Mouse (Mus musculus): ENCODE measurements around the gene Smad9. TPM values are rescaled to one million over a fixed set of nuclear protein-coding genes. Genes with fewer than 3 reads are reported as not detected.

The Smad9 gene
- polyA plus RNA-seq, 1 experiment from 2014 or later, result 1.7 TPM

DNA sequence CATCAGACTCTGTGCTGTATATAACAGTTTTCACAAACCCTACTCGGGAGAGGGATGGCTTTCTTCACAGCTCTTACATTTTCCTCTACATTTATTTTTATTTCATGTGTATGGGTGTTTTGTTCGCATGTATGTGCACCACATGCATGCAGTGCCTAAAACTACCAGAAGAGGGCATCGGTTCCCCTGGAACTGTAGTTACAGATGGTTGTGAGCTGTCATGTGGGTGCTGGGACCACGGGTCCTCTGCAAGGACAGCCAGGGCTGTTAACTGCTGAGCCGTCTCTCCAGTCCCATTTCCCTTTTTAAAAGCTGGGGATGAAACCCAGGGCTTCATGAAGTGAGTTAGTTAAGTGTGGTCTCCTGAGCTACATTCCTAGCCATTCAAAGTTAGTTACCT lies 40.0 kb downstream of the Smad9 start:
- Histone ChIP-seq H3K27me3 (replicated peaks; ENCODE audit: insufficient read depth, low read length) (no peaks in the 10 kb centered on the region), H3K9me3 (ENCODE audit: low read length) (no peaks in the 10 kb centered on the region), H3K36me3 (ENCODE audit: insufficient read depth, low read length) (no peaks in the 10 kb centered on the region), H3K4me2 (replicated peaks; ENCODE audit: low read depth, low read length) (no peak overlapping the region), H3K9ac (replicated peaks; ENCODE audit: low read depth) (no peak overlapping the region), H3K4me1 (ENCODE audit: insufficient read depth, low read depth, low read length) (no peaks in the 10 kb centered on the region), H3K4me3 (ENCODE audit: low read depth, low read length) (no peak overlapping the region), H3K27ac (ENCODE audit: low read length) (no peak overlapping the region)
- TF ChIP-seq EP300 (IDR thresholded peaks at IDR 0.05) (no peak), CTCF (IDR thresholded peaks at IDR 0.05) (peak; percentile 36)
- 89% methylated on average over 5 of the region's 5 CpGs for WGBS
- ATAC-seq (no peak), DNase-seq (ENCODE audit: low spot score) (no peak)

DNA sequence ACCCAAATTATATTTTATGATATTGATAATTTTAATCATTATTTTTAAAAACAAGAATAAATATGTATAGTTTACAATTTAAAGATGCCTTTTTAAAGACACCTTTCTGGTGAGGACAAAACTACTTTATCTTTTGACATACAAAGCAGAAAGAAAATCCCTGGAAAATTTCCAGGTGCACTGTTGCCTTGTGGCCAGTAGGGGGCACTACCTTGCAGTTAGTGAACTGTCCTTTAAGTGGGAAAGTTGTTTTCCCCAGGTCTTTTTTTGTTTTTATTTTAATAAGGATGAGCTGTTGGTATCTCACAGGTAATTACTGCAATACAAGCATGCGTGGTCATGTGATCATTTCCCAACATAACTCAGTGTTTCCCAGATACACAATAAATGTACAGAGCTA lies 40.4 kb downstream of the Smad9 start:
- ATAC-seq (no peak), DNase-seq (ENCODE audit: low spot score) (peak; percentile 30)
- no peak overlapping the region for H3K4me3 ChIP-seq (ENCODE audit: low read depth, low read length)
- no peak overlapping the region for H3K27ac ChIP-seq (ENCODE audit: low read length)
- H3K36me3 ChIP-seq (ENCODE audit: insufficient read depth, low read length), result no peaks in the 10 kb centered on the region
- no peak for TF ChIP-seq EP300 (IDR thresholded peaks at IDR 0.05)
- TF ChIP-seq CTCF (IDR thresholded peaks at IDR 0.05), result peak; percentile 59
- H3K4me1 ChIP-seq (ENCODE audit: insufficient read depth, low read depth, low read length), result no peaks in the 10 kb centered on the region
- H3K4me2 ChIP-seq (replicated peaks; ENCODE audit: low read depth, low read length), result no peak overlapping the region
- no peaks in the 10 kb centered on the region for H3K9me3 ChIP-seq (ENCODE audit: low read length)
- H3K9ac ChIP-seq (replicated peaks; ENCODE audit: low read depth), result no peak overlapping the region
- no peaks in the 10 kb centered on the region for H3K27me3 ChIP-seq (replicated peaks; ENCODE audit: insufficient read depth, low read length)
- 97% methylated on average over 1 of the region's 1 CpGs for WGBS

DNA sequence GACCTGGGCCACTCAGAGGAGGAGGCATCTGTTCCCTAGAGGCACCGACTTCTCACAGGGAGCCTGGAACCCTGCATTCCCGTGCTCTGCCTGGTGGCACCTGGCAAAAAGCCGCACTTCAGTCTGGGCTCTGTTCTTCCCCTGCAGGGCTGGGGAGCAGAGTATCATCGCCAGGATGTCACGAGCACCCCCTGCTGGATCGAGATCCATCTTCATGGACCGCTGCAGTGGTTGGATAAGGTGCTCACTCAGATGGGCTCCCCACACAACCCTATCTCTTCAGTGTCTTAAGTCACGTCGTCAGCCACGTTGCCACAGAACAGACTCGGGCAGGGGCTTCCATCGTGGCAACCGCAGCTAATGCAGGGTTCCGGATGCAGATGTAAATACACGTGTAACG lies 41.8 kb downstream of the Smad9 start:
- H3K4me1 ChIP-seq (ENCODE audit: insufficient read depth, low read depth, low read length), result no peaks in the 10 kb centered on the region
- H3K4me3 ChIP-seq (ENCODE audit: low read depth, low read length), result no peak overlapping the region
- DNase-seq (ENCODE audit: low spot score) (peak; percentile 67), ATAC-seq (peak; percentile 81)
- 36% methylated on average over 16 of the region's 16 CpGs for WGBS
- H3K9ac ChIP-seq (replicated peaks; ENCODE audit: low read depth), result no peak overlapping the region
- no peaks in the 10 kb centered on the region for H3K27me3 ChIP-seq (replicated peaks; ENCODE audit: insufficient read depth, low read length)
- H3K36me3 ChIP-seq (ENCODE audit: insufficient read depth, low read length), result no peaks in the 10 kb centered on the region
- H3K9me3 ChIP-seq (ENCODE audit: low read length), result no peaks in the 10 kb centered on the region
- H3K4me2 ChIP-seq (replicated peaks; ENCODE audit: low read depth, low read length), result no peak overlapping the region
- no peak overlapping the region for H3K27ac ChIP-seq (ENCODE audit: low read length)
- TF ChIP-seq CTCF (IDR thresholded peaks at IDR 0.05), result peak; percentile 81
- no peak for TF ChIP-seq EP300 (IDR thresholded peaks at IDR 0.05)

DNA sequence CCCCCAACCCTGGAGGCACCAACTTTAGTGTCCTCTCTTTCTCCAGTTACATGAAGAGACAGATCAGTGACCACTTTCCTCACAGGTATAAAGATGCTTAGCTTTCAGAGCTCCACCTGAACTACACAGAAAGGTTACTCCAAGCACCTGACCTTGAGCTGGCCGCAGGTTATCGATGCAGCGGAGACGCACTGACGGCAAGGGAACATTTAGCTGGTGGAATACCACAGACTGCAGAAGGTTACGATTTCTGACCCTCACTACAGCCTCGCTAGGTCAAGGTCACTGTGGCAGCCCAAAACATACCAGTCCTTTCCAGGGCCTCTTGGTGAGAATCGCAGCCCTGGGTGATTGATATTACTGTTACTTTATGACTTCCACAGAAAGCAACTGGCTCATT lies 48.3 kb downstream of the Smad9 start:
- WGBS, result 94% methylated on average over 8 of the region's 8 CpGs
- H3K27me3 ChIP-seq (replicated peaks; ENCODE audit: insufficient read depth, low read length), result no peaks in the 10 kb centered on the region
- H3K36me3 ChIP-seq (ENCODE audit: insufficient read depth, low read length), result 0 out of 2 replicates have a peak, but pooled peaks cover 6% of the 10 kb centered on the region
- TF ChIP-seq EP300 (IDR thresholded peaks at IDR 0.05), result no peak
- TF ChIP-seq CTCF (IDR thresholded peaks at IDR 0.05), result no peak
- DNase-seq (ENCODE audit: low spot score) (no peak), ATAC-seq (no peak)
- no peak overlapping the region for H3K4me2 ChIP-seq (replicated peaks; ENCODE audit: low read depth, low read length)
- no peak overlapping the region for H3K27ac ChIP-seq (ENCODE audit: low read length)
- no peak overlapping the region for H3K4me3 ChIP-seq (ENCODE audit: low read depth, low read length)
- H3K9me3 ChIP-seq (ENCODE audit: low read length), result no peaks in the 10 kb centered on the region
- H3K4me1 ChIP-seq (ENCODE audit: insufficient read depth, low read depth, low read length), result 0 out of 2 replicates have a peak, but pooled peaks cover 8% of the 10 kb centered on the region
- no peak overlapping the region for H3K9ac ChIP-seq (replicated peaks; ENCODE audit: low read depth)

DNA sequence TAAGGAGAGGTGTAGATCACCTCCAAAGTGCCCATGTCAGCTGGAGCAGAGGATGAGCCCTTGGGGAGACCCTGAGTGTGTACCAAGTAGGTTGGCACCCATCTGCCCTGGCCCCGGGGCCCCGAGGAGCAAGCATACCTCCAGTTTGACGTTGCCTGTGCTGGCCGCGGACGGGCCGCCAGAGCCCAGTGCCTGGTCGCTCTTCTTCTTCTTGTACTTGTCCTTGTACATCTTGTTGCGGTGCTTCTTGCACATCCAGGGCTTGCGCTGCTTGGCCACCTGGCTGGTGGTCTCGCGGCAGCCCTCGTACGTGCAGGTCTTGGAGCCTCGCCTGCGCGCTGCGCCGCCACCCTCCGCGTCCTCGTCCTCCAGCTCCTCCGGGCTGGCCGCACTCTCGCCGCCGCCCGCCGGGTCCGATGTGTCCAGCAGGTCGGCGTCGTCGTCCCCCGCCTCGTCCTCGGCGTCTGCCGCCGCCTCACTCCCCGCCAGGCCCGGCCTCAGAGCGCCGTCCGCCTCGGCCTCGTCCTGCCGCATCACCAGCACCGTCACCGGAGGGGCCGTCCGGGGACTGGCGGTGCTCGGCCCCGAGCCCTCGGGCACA lies 51.8 kb downstream of the Smad9 start:
- WGBS, result 0% methylated on average over 51 of the region's 56 CpGs
- Histone ChIP-seq H3K4me2 (replicated peaks; ENCODE audit: low read depth, low read length) (peak overlapping the region; percentile 93), H3K27ac (ENCODE audit: low read length) (peak overlapping the region; percentile 89), H3K4me1 (ENCODE audit: insufficient read depth, low read depth, low read length) (0 out of 2 replicates have a peak, but pooled peaks cover 8% of the 10 kb centered on the region), H3K27me3 (replicated peaks; ENCODE audit: insufficient read depth, low read length) (no peaks in the 10 kb centered on the region), H3K4me3 (ENCODE audit: low read depth, low read length) (peak overlapping the region; percentile 77), H3K9me3 (ENCODE audit: low read length) (no peaks in the 10 kb centered on the region), H3K36me3 (ENCODE audit: insufficient read depth, low read length) (0 out of 2 replicates have a peak, but pooled peaks cover 6% of the 10 kb centered on the region), H3K9ac (replicated peaks; ENCODE audit: low read depth) (peak overlapping the region; percentile 32)
- ATAC-seq (peak; percentile 83), DNase-seq (ENCODE audit: low spot score) (no peak)
- TF ChIP-seq EP300 (IDR thresholded peaks at IDR 0.05) (no peak), CTCF (IDR thresholded peaks at IDR 0.05) (no peak; the same call in 1 of the 2 replicates)

DNA sequence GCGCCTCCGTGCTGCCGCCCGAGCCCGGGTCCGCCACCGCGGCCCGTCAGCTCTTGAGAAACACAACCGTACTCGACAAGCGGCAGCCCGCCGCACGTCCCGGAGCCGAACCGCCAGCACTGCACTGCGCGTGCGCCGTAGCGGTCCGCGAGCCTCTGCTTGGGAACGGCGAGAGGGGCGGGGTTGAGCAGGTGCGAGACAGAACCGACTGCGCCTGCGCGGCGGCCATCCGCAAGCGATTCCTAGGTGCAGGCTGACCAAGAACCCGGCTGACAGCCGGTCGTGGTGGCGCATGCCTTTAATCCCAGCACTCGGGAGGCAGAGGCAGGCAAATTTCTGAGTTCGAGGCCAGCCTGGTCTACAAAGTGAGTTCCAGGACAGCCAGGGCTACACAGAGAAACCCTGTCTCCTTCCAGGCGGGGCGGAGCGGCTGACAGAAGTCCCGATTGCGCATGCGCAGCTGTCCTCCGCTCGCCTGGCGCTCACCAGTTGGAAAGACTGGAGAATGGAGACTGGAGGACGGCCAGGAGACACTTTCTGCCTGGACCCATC lies 52.4 kb downstream of the Smad9 start, which contains the start of gene Rfxap:
TSS of gene Rfxap (minus strand) at position 126 of the 552 bp plus-strand sequence.
- Histone ChIP-seq H3K4me1 (ENCODE audit: insufficient read depth, low read depth, low read length) (0 out of 2 replicates have a peak, but pooled peaks cover 8% of the 10 kb centered on the region), H3K9me3 (ENCODE audit: low read length) (no peaks in the 10 kb centered on the region), H3K27ac (ENCODE audit: low read length) (peak within 1 kb of the TSS; percentile 89), H3K4me3 (ENCODE audit: low read depth, low read length) (peak within 1 kb of the TSS; percentile 77), H3K9ac (replicated peaks; ENCODE audit: low read depth) (peak within 1 kb of the TSS; percentile 32), H3K36me3 (ENCODE audit: insufficient read depth, low read length) (0 out of 2 replicates have a peak, but pooled peaks cover 6% of the 10 kb centered on the region), H3K4me2 (replicated peaks; ENCODE audit: low read depth, low read length) (peak within 1 kb of the TSS; percentile 93), H3K27me3 (replicated peaks; ENCODE audit: insufficient read depth, low read length) (no peaks in the 10 kb centered on the region)
- TF ChIP-seq EP300 (IDR thresholded peaks at IDR 0.05) (no peak), CTCF (IDR thresholded peaks at IDR 0.05) (no peak)
- peak; percentile 99 for DNase-seq (ENCODE audit: low spot score)
- WGBS, result 1% methylated on average over 49 of the region's 52 CpGs
- ATAC-seq, result peak; percentile 95
